Comparison of ENCODE assay signal across 10 mouse cellular contexts in the genomic region with DNA sequence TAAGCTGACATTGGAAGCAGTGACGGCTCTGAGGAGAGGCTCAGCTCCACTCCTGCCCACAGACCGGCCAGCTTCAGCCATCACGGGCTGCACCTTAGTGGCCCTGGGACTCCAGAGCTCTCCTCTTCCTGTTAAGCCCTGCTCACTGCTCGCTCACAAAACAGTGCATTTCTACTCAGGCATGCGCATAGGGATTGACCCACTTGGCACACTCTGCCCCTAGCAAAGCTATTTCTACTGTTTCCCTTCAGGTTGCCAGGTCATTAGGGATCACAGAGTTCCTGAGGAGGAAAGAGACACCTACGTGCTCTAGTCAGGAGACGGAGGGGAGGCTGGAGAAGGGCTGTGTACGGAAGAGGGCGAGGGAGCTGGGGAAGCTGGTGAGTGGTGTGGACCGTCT. TPM values are rescaled to one million over a fixed set of nuclear protein-coding genes. Genes with fewer than 3 reads are reported as not detected.
DNase-seq lines count a peak whose midpoint lies in the region; ATAC-seq lines count a peak whose summit lies in the region.
"Had no signal": no experiment of that assay in that cellular context is flagged by ENCODE, and none has a peak within 500 bp of the region (broad histone marks: within the 10 kb centered on the region; RNA-seq: fewer than 3 reads in every experiment).

No protein-coding gene starts in this region.

- no peaks in the 10 kb centered on the region for H3K4me1 ChIP-seq in embryonic facial prominence, embryonic 13.5 days
- no peaks in the 10 kb centered on the region for H3K4me1 ChIP-seq in embryonic facial prominence, embryonic 10.5 days
- H3K4me1 ChIP-seq in liver, embryonic 16.5 days (ENCODE audit: control insufficient read depth, low read depth, low read length): peaks cover 21% of the 10 kb centered on the region

- H3K9me3 ChIP-seq in embryonic facial prominence, embryonic 13.5 days: no peaks in the 10 kb centered on the region
- no peaks in the 10 kb centered on the region for H3K9me3 ChIP-seq in embryonic facial prominence, embryonic 10.5 days
- H3K9me3 ChIP-seq in liver, embryonic 16.5 days (replicated peaks; ENCODE audit: control insufficient read depth, low read length): no peaks in the 10 kb centered on the region
- H3K9me3 ChIP-seq: limb, embryonic 10.5 days had no signal

- H3K4me2 ChIP-seq in embryonic facial prominence, embryonic 13.5 days: no peak overlapping the region
- no peak overlapping the region for H3K4me2 ChIP-seq in liver, embryonic 16.5 days (ENCODE audit: low read depth, low read length)

- H3K27ac ChIP-seq in embryonic facial prominence, embryonic 13.5 days: no peak overlapping the region
- no peak overlapping the region for H3K27ac ChIP-seq in embryonic facial prominence, embryonic 10.5 days (replicated peaks)
- H3K27ac ChIP-seq in liver, embryonic 16.5 days (ENCODE audit: low read length): peak overlapping the region; percentile 36
- H3K27ac ChIP-seq: limb, embryonic 10.5 days had no signal

- no peak for ATAC-seq in embryonic facial prominence, embryonic 13.5 days (ENCODE audit: insufficient number of reproducible peaks, insufficient read depth, low FRiP score, low TSS enrichment, low read depth)
- 0 out of 2 replicates have a peak, but pooled peaks have one; percentile 11 for ATAC-seq in liver, embryonic 16.5 days (ENCODE audit: low read depth)
- ATAC-seq: lung, postnatal 0 days had no signal

- DNase-seq in embryonic facial prominence, embryonic 10.5 days (ENCODE audit: low spot score): no peak
- DNase-seq in layer of hippocampus, adult 11-12 months (ENCODE audit: low spot score): peak; percentile 26
- no peak for DNase-seq in layer of hippocampus, adult 9-10 months (ENCODE audit: low spot score)
- DNase-seq in cerebellum, postnatal 25 days: peak; percentile 26 to 44
- no peak for DNase-seq in embryo, embryonic 10 days (ENCODE audit: low spot score)
- DNase-seq in layer of hippocampus, postnatal 36 days: no peak

- H3K27me3 ChIP-seq in embryonic facial prominence, embryonic 13.5 days: no peaks in the 10 kb centered on the region
- H3K27me3 ChIP-seq in embryonic facial prominence, embryonic 10.5 days (replicated peaks; ENCODE audit: low read depth, poor library complexity, severe bottlenecking): no peaks in the 10 kb centered on the region
- H3K27me3 ChIP-seq in liver, embryonic 16.5 days (ENCODE audit: control insufficient read depth, insufficient read depth, low read depth, low read length): no peaks in the 10 kb centered on the region

- WGBS in embryonic facial prominence, embryonic 13.5 days: 88% methylated on average over 10 of the region's 10 CpGs
- 84% methylated on average over 10 of the region's 10 CpGs for WGBS in embryonic facial prominence, embryonic 10.5 days
- 77% methylated on average over 10 of the region's 10 CpGs for WGBS in liver, embryonic 16.5 days (ENCODE audit: insufficient replicate concordance)

- H3K4me3 ChIP-seq in embryonic facial prominence, embryonic 13.5 days: no peak overlapping the region
- H3K4me3 ChIP-seq in embryonic facial prominence, embryonic 10.5 days: no peak overlapping the region
- H3K4me3 ChIP-seq in liver, embryonic 16.5 days (ENCODE audit: low read depth, low read length): no peak overlapping the region
- H3K4me3 ChIP-seq: limb, embryonic 10.5 days had no signal

- peaks cover 81% of the 10 kb centered on the region for H3K36me3 ChIP-seq in embryonic facial prominence, embryonic 13.5 days
- peaks cover 89% of the 10 kb centered on the region for H3K36me3 ChIP-seq in embryonic facial prominence, embryonic 10.5 days (replicated peaks)
- H3K36me3 ChIP-seq in liver, embryonic 16.5 days (ENCODE audit: control insufficient read depth, insufficient read depth): no peaks in the 10 kb centered on the region; the same call in 1 of the 2 replicates

- 0 out of 2 replicates have a peak overlapping the region, but pooled peaks have one; percentile 11 for H3K9ac ChIP-seq in embryonic facial prominence, embryonic 13.5 days
- H3K9ac ChIP-seq in liver, embryonic 16.5 days (ENCODE audit: low read depth, low read length): no peak overlapping the region

RNA-seq across cellular contexts. Expression of a gene that starts 15.9 kb away (rescaled TPM):
- 7.7 and 8.7 TPM in 2 replicates for polyA plus RNA-seq in embryonic facial prominence, embryonic 13.5 days (2015; fragmentation: Nextera tagmentation; extraction: Ambion mirVana)
- polyA plus RNA-seq in embryonic facial prominence, embryonic 10.5 days (2016; fragmentation: Nextera tagmentation; extraction: Ambion mirVana): 5.6 and 6.1 TPM in 2 replicates
- polyA plus RNA-seq in liver, embryonic 16.5 days (2015; fragmentation: Nextera tagmentation; extraction: Ambion mirVana): 1.4 and 1.5 TPM in 2 replicates
- 10 to 100 TPM; 11.6 to 12.4 TPM for total RNA-seq in layer of hippocampus, postnatal 36 days (2021)

RNA-seq across cellular contexts. Expression of a gene that starts 23.0 kb away (rescaled TPM):
- 66.9 and 74.3 TPM in 2 replicates for polyA plus RNA-seq in embryonic facial prominence, embryonic 13.5 days (2015; fragmentation: Nextera tagmentation; extraction: Ambion mirVana)
- 86.9 and 91.3 TPM in 2 replicates for polyA plus RNA-seq in embryonic facial prominence, embryonic 10.5 days (2016; fragmentation: Nextera tagmentation; extraction: Ambion mirVana)
- 49.1 and 49.3 TPM in 2 replicates for polyA plus RNA-seq in liver, embryonic 16.5 days (2015; fragmentation: Nextera tagmentation; extraction: Ambion mirVana)
- 10 to 100 TPM; 58.5 to 68.2 TPM for total RNA-seq in layer of hippocampus, postnatal 36 days (2021)

RNA-seq across cellular contexts. Expression of a gene that starts 23.1 kb away (rescaled TPM):
- polyA plus RNA-seq in embryonic facial prominence, embryonic 13.5 days (2015; fragmentation: Nextera tagmentation; extraction: Ambion mirVana): 5.0 and 5.4 TPM in 2 replicates
- 6.2 and 6.5 TPM in 2 replicates for polyA plus RNA-seq in embryonic facial prominence, embryonic 10.5 days (2016; fragmentation: Nextera tagmentation; extraction: Ambion mirVana)
- polyA plus RNA-seq in liver, embryonic 16.5 days (2015; fragmentation: Nextera tagmentation; extraction: Ambion mirVana): 1.7 and 2.1 TPM in 2 replicates
- total RNA-seq in layer of hippocampus, postnatal 36 days (2021): 10 to 100 TPM; 41.6 to 43.2 TPM

RNA-seq across cellular contexts. Expression of a gene that starts 25.2 kb away (rescaled TPM):
- 6.5 and 7.3 TPM in 2 replicates for polyA plus RNA-seq in embryonic facial prominence, embryonic 13.5 days (2015; fragmentation: Nextera tagmentation; extraction: Ambion mirVana)
- polyA plus RNA-seq in embryonic facial prominence, embryonic 10.5 days (2016; fragmentation: Nextera tagmentation; extraction: Ambion mirVana): 7.2 and 10.1 TPM in 2 replicates
- 0.27 and 0.34 TPM in 2 replicates for polyA plus RNA-seq in liver, embryonic 16.5 days (2015; fragmentation: Nextera tagmentation; extraction: Ambion mirVana)
- total RNA-seq in layer of hippocampus, postnatal 36 days (2021): 10 to 100 TPM; 11.8 TPM

Comparison
In these comparisons a context has a peak if more than half of its experiments do, and no peak if none do; other contexts are left out.
1. DNase-seq: peak in layer of hippocampus, adult 11-12 months (single experiment) and cerebellum, postnatal 25 days (2 of 2); none in embryonic facial prominence, embryonic 10.5 days (single experiment), layer of hippocampus, adult 9-10 months (single experiment), embryo, embryonic 10 days (single experiment) and layer of hippocampus, postnatal 36 days (0 of 2).